Mouse (Mus musculus) embryonic fibroblast, embryonic 13.5 days (primary cell): ENCODE results near the gene Serpina1f.

ENCODE experiments used
- CTCF ChIP-seq: IDR thresholded peaks from 2 replicates; pipeline ENCODE4 v1.5.1; 2011; ENCODE audit warnings: mild to moderate bottlenecking, control low read depth, low read length, moderate library complexity, borderline replicate concordance; ENCODE audit not compliant: insufficient read depth
- POLR2A ChIP-seq: IDR thresholded peaks from 2 replicates; pipeline ENCODE4 v1.6.1; 2011; ENCODE audit warnings: low read depth, mild to moderate bottlenecking, control low read depth, low read length, moderate library complexity

GRCm38 (mm10) chr12:103670964-103671363 is 24.4 kb downstream of the Serpina1f start:
- TF ChIP-seq CTCF: no peak
- no peak for TF ChIP-seq POLR2A
